Mouse (Mus musculus): ENCODE data around the gene Gsc. TPM values are rescaled to one million over a fixed set of nuclear protein-coding genes. Genes with fewer than 3 reads are reported as not detected.

Gsc gene
- polyA plus RNA-seq, 1 experiment from 2014 or later = 0.43 TPM

Other genes with a start within 250 kb of the Gsc start
- 7.1 and 15.4 TPM in 2 replicates for gene Serpina3g, start 237.1 kb downstream of the Gsc start, polyA plus RNA-seq (2015; fragmentation: Nextera tagmentation; extraction: Ambion mirVana)
- 2.0 and 4.2 TPM in 2 replicates for gene Serpina3i, start 210.2 kb downstream of the Gsc start, polyA plus RNA-seq (2015; fragmentation: Nextera tagmentation; extraction: Ambion mirVana)
- gene Serpina3j, start 158.8 kb downstream of the Gsc start, polyA plus RNA-seq (2015; fragmentation: Nextera tagmentation; extraction: Ambion mirVana) = 0.06 and 0.25 TPM in 2 replicates
- not detected in 2 replicates for gene Serpina3k, start 134.8 kb downstream of the Gsc start, polyA plus RNA-seq (2015; fragmentation: Nextera tagmentation; extraction: Ambion mirVana)
- not detected in 2 replicates for gene Serpina3m, start 134.8 kb downstream of the Gsc start, polyA plus RNA-seq (2015; fragmentation: Nextera tagmentation; extraction: Ambion mirVana)
- 0.46 and 0.55 TPM in 2 replicates for gene Serpina3n, start 66.6 kb downstream of the Gsc start, polyA plus RNA-seq (2015; fragmentation: Nextera tagmentation; extraction: Ambion mirVana)

All from heart, embryonic 16.5 days (tissue).